Mouse (Mus musculus): ENCODE data around the gene Gcnt2. TPM values are rescaled to one million over a fixed set of nuclear protein-coding genes. Genes with fewer than 3 reads are reported as not detected.

Gene Gcnt2
- polyA plus RNA-seq, 1 experiment, result 2.0 TPM

- no peak overlapping the region for H3K27ac ChIP-seq (ENCODE audit: insufficient read depth, low read length)
- 76% methylated on average over 7 of the region's 7 CpGs for WGBS
- TF ChIP-seq POLR2A (IDR thresholded peaks at IDR 0.05; ENCODE audit: low read depth, low read length), result no peak
- TF ChIP-seq CTCF (IDR thresholded peaks at IDR 0.05; ENCODE audit: extremely low read depth, insufficient read depth, insufficient read length, insufficient replicate concordance), result no peak
Observed at GRCm38 (mm10) chr13:40947538-40948205, 88.1 kb downstream of the Gcnt2 start.

GRCm38 (mm10) chr13:40951386-40951976, 91.9 kb downstream of the Gcnt2 start:
- no peaks in the 10 kb centered on the region for H3K27me3 ChIP-seq (ENCODE audit: control insufficient read depth, insufficient read depth, low read length)
- no peak overlapping the region for H3K27ac ChIP-seq (ENCODE audit: insufficient read depth, low read length)
- no peak for DNase-seq (ENCODE audit: low read depth in 1 of 2, low spot score in 2 of 2)
- no peak for TF ChIP-seq POLR2A (IDR thresholded peaks at IDR 0.05; ENCODE audit: low read depth, low read length)
- no peak for TF ChIP-seq CTCF (IDR thresholded peaks at IDR 0.05; ENCODE audit: extremely low read depth, insufficient read depth, insufficient read length, insufficient replicate concordance)
- H3K4me1 ChIP-seq (ENCODE audit: control insufficient read depth, insufficient read depth, insufficient read length), result no peaks in the 10 kb centered on the region
- WGBS, result 87% methylated on average over 10 of the region's 10 CpGs
- no peaks in the 10 kb centered on the region for H3K36me3 ChIP-seq (ENCODE audit: control insufficient read depth, insufficient read depth, low read length)
- H3K4me3 ChIP-seq (ENCODE audit: extremely low read depth, insufficient read depth, insufficient read length), result no peak overlapping the region

More at GRCm38 (mm10) chr13:40947538-40948205, 88.1 kb downstream of the Gcnt2 start:
- H3K4me3 ChIP-seq (ENCODE audit: extremely low read depth, insufficient read depth, insufficient read length), result no peak overlapping the region
- no peaks in the 10 kb centered on the region for H3K4me1 ChIP-seq (ENCODE audit: control insufficient read depth, insufficient read depth, insufficient read length)
- H3K27me3 ChIP-seq (ENCODE audit: control insufficient read depth, insufficient read depth, low read length), result no peaks in the 10 kb centered on the region
- DNase-seq (ENCODE audit: low read depth in 1 of 2, low spot score in 2 of 2), result no peak
- no peaks in the 10 kb centered on the region for H3K36me3 ChIP-seq (ENCODE audit: control insufficient read depth, insufficient read depth, low read length)

DNA sequence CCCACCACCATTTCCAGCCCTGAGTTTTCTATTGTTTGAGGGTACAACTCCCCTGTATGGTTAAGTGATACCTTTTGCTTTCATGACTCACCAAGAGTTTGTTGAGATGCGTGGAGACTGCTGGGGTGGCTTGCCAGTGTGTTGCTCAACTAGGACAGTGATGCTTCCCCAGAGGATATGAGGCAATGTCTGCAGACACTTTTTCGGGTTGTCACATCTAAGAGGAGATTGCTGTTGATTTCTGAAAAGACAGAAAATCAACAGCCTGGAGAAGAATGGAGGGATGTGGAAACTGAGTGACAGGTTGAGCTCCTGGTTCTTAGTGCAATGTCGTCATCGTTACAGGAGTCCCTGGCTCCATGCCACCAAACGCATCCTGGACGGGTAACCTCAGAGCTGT, 93.7 kb downstream of the Gcnt2 start:
- TF ChIP-seq POLR2A (IDR thresholded peaks at IDR 0.05; ENCODE audit: low read depth, low read length) (no peak), CTCF (IDR thresholded peaks at IDR 0.05; ENCODE audit: extremely low read depth, insufficient read depth, insufficient read length, insufficient replicate concordance) (no peak)
- H3K4me3 ChIP-seq (ENCODE audit: extremely low read depth, insufficient read depth, insufficient read length), result no peak overlapping the region
- no peak overlapping the region for H3K27ac ChIP-seq (ENCODE audit: insufficient read depth, low read length)
- H3K4me1 ChIP-seq (ENCODE audit: control insufficient read depth, insufficient read depth, insufficient read length), result no peaks in the 10 kb centered on the region
- no peak for DNase-seq (ENCODE audit: low read depth in 1 of 2, low spot score in 2 of 2)
- whole genome bisulfite sequencing, result 69% methylated on average over 6 of the region's 6 CpGs
- no peaks in the 10 kb centered on the region for H3K36me3 ChIP-seq (ENCODE audit: control insufficient read depth, insufficient read depth, low read length)
- H3K27me3 ChIP-seq (ENCODE audit: control insufficient read depth, insufficient read depth, low read length), result no peaks in the 10 kb centered on the region

DNA sequence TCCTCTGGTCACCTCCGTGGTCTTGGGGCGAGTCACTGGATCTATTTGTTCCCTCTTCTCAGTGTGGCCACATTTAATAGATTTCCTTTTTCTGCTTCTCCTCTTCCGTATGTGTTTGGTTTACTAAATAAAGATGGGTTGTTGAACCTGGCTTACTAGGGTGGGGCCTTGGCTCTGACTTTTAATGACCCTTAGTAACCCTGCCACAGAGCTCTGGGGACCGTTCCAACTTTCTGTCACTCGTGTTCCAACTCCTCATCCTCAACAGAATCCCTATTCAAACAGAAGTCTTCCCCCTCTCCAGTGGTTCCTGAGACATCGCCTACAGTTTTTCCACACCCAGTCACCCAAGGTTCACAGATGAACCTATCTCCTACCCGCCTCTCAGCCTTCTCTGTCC, 96.2 kb downstream of the Gcnt2 start:
- no peak overlapping the region for H3K27ac ChIP-seq (ENCODE audit: insufficient read depth, low read length)
- no peak overlapping the region for H3K4me3 ChIP-seq (ENCODE audit: extremely low read depth, insufficient read depth, insufficient read length)
- H3K27me3 ChIP-seq (ENCODE audit: control insufficient read depth, insufficient read depth, low read length), result no peaks in the 10 kb centered on the region
- DNase-seq (ENCODE audit: low read depth in 1 of 2, low spot score in 2 of 2), result no peak
- no peaks in the 10 kb centered on the region for H3K4me1 ChIP-seq (ENCODE audit: control insufficient read depth, insufficient read depth, insufficient read length)
- WGBS, result 80% methylated on average over 7 of the region's 7 CpGs
- TF ChIP-seq CTCF (IDR thresholded peaks at IDR 0.05; ENCODE audit: extremely low read depth, insufficient read depth, insufficient read length, insufficient replicate concordance), result no peak
- no peak for TF ChIP-seq POLR2A (IDR thresholded peaks at IDR 0.05; ENCODE audit: low read depth, low read length)
- no peaks in the 10 kb centered on the region for H3K36me3 ChIP-seq (ENCODE audit: control insufficient read depth, insufficient read depth, low read length)

- Histone ChIP-seq H3K4me3 (ENCODE audit: extremely low read depth, insufficient read depth, insufficient read length) (no peak overlapping the region), H3K27me3 (ENCODE audit: control insufficient read depth, insufficient read depth, low read length) (no peaks in the 10 kb centered on the region), H3K36me3 (ENCODE audit: control insufficient read depth, insufficient read depth, low read length) (no peaks in the 10 kb centered on the region), H3K4me1 (ENCODE audit: control insufficient read depth, insufficient read depth, insufficient read length) (no peaks in the 10 kb centered on the region), H3K27ac (ENCODE audit: insufficient read depth, low read length) (no peak overlapping the region)
- no peak for DNase-seq (ENCODE audit: low read depth in 1 of 2, low spot score in 2 of 2)
- 82% methylated on average over 10 of the region's 10 CpGs for WGBS
- TF ChIP-seq POLR2A (IDR thresholded peaks at IDR 0.05; ENCODE audit: low read depth, low read length), result no peak
- no peak for TF ChIP-seq CTCF (IDR thresholded peaks at IDR 0.05; ENCODE audit: extremely low read depth, insufficient read depth, insufficient read length, insufficient replicate concordance)
Observed at GRCm38 (mm10) chr13:40967609-40968008, 108.1 kb downstream of the Gcnt2 start.

DNA sequence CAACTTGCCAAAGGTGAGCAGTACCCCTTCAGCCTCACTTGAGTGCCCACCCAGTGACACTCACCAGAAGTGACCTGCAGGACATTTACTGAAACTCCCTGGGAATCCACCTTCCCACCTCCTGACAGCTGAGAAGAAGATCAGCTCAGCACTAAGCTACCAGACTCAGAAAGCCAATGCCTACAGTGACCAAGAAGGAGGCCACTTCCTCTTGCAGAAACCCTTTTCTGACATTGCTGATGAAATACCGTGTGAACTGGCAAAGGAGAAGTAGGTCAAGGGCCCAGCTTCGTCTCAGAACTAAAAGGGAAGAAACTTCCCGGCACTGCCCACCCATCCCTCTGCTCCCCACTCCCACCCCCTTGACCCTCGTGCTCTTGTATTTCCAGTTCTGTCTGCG, 109.0 kb downstream of the Gcnt2 start:
- Histone ChIP-seq H3K4me3 (ENCODE audit: extremely low read depth, insufficient read depth, insufficient read length) (no peak overlapping the region), H3K27ac (ENCODE audit: insufficient read depth, low read length) (peak overlapping the region; percentile 37), H3K4me1 (ENCODE audit: control insufficient read depth, insufficient read depth, insufficient read length) (no peaks in the 10 kb centered on the region), H3K36me3 (ENCODE audit: control insufficient read depth, insufficient read depth, low read length) (no peaks in the 10 kb centered on the region), H3K27me3 (ENCODE audit: control insufficient read depth, insufficient read depth, low read length) (no peaks in the 10 kb centered on the region)
- WGBS, result 11% methylated on average over 5 of the region's 5 CpGs
- TF ChIP-seq CTCF (IDR thresholded peaks at IDR 0.05; ENCODE audit: extremely low read depth, insufficient read depth, insufficient read length, insufficient replicate concordance), result no peak
- no peak for DNase-seq (ENCODE audit: low read depth in 1 of 2, low spot score in 2 of 2)

DNA sequence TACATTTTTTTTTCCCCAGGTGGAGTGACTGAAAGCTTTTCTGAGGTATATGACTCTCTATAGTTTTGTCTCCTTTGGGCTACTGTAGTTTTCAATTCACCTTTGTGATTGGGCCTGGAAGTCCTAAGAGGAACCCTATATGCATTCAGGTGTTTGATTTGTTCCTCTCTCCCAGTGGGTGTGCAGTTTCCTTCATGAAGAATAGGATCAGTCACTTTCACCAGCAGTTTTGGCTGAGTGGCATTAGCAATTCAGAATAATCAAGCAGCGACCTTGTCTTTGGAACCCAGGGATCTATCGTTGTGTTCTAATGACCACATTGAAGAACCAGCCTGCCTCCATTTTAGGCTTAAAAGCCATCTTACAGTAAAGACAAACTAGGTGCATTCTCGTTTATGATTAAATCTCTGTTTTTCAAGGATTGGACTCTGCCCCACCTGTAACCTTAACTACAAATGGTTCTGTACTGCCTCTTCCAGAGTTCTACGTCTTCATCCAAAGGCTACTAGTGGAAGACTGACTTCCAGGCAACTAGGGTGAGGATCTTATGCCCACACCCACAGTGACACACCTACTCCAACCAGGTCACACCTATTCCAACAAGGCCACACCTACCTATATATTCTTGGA, 110.3 kb downstream of the Gcnt2 start:
- Histone ChIP-seq H3K4me1 (ENCODE audit: control insufficient read depth, insufficient read depth, insufficient read length) (no peaks in the 10 kb centered on the region), H3K4me3 (ENCODE audit: extremely low read depth, insufficient read depth, insufficient read length) (no peak overlapping the region), H3K27me3 (ENCODE audit: control insufficient read depth, insufficient read depth, low read length) (no peaks in the 10 kb centered on the region), H3K27ac (ENCODE audit: insufficient read depth, low read length) (no peak overlapping the region), H3K36me3 (ENCODE audit: control insufficient read depth, insufficient read depth, low read length) (no peaks in the 10 kb centered on the region)
- no peak for DNase-seq (ENCODE audit: low read depth in 1 of 2, low spot score in 2 of 2)
- 89% methylated on average over 4 of the region's 4 CpGs for WGBS
- no peak for TF ChIP-seq CTCF (IDR thresholded peaks at IDR 0.05; ENCODE audit: extremely low read depth, insufficient read depth, insufficient read length, insufficient replicate concordance)
- no peak for TF ChIP-seq POLR2A (IDR thresholded peaks at IDR 0.05; ENCODE audit: low read depth, low read length)

Data from spleen, adult 2 months (tissue).